Mouse (Mus musculus): ENCODE data around the gene Dph7.
"Not testable (repeated sequence)": the region's sequence is repeated elsewhere in the genome, so short reads cannot be mapped to it uniquely, and the experiment has no call there.

Dph7 gene

GRCm38 (mm10) chr2:24962304-24963000 lies at the start of gene Dph7:
Gene Dph7, plus strand, starts transcription at chr2:24962400.
- peak; percentile 70 for DNase-seq (ENCODE audit: low read depth, low spot score)

- DNase-seq (ENCODE audit: low read depth, low spot score) = no peak
Observed at GRCm38 (mm10) chr2:24912589-24912988, 49.6 kb upstream of the Dph7 start.

- no peak for DNase-seq (ENCODE audit: low read depth, low spot score)
Observed at GRCm38 (mm10) chr2:24914762-24915161, 47.4 kb upstream of the Dph7 start.

- DNase-seq (ENCODE audit: low read depth, low spot score) = peak; percentile 87
Observed at GRCm38 (mm10) chr2:24918930-24919838, 43.0 kb upstream of the Dph7 start, which contains the start of gene Ehmt1. Gene Ehmt1, minus strand, starts transcription at chr2:24919614.

GRCm38 (mm10) chr2:24919839-24920175 lies 42.4 kb upstream of the Dph7 start:
- DNase-seq (ENCODE audit: low read depth, low spot score) = no peak

- no peak for DNase-seq (ENCODE audit: low read depth, low spot score)
Observed at GRCm38 (mm10) chr2:24923561-24923960, 38.6 kb upstream of the Dph7 start.

- DNase-seq (ENCODE audit: low read depth, low spot score) = no peak
Observed at GRCm38 (mm10) chr2:24925284-24925683, 36.9 kb upstream of the Dph7 start.

GRCm38 (mm10) chr2:24926345-24926964 lies 35.7 kb upstream of the Dph7 start:
- DNase-seq (ENCODE audit: low read depth, low spot score) = no peak

GRCm38 (mm10) chr2:24926965-24927358 lies 35.2 kb upstream of the Dph7 start:
- no peak for DNase-seq (ENCODE audit: low read depth, low spot score)

- no peak for DNase-seq (ENCODE audit: low read depth, low spot score)
Observed at GRCm38 (mm10) chr2:24927810-24928479, 34.3 kb upstream of the Dph7 start.

GRCm38 (mm10) chr2:24929119-24929518 lies 33.1 kb upstream of the Dph7 start:
- DNase-seq (ENCODE audit: low read depth, low spot score) = no peak

- DNase-seq (ENCODE audit: low read depth, low spot score) = no peak
Observed at GRCm38 (mm10) chr2:24929593-24929992, 32.6 kb upstream of the Dph7 start.

GRCm38 (mm10) chr2:24934441-24934963 lies 27.7 kb upstream of the Dph7 start:
- DNase-seq (ENCODE audit: low read depth, low spot score) = no peak

- DNase-seq (ENCODE audit: low read depth, low spot score) = peak; percentile 80
Observed at GRCm38 (mm10) chr2:24935057-24935796, 27.0 kb upstream of the Dph7 start, which contains the start of gene Arrdc1. Gene Arrdc1, minus strand, starts transcription at chr2:24935252.

- no peak for DNase-seq (ENCODE audit: low read depth, low spot score)
Observed at GRCm38 (mm10) chr2:24942092-24942491, 20.1 kb upstream of the Dph7 start.

- DNase-seq (ENCODE audit: low read depth, low spot score) = not testable (repeated sequence)
Observed at GRCm38 (mm10) chr2:24944304-24944703, 17.9 kb upstream of the Dph7 start.

- DNase-seq (ENCODE audit: low read depth, low spot score) = peak; percentile 90
Observed at GRCm38 (mm10) chr2:24949421-24950188, 12.6 kb upstream of the Dph7 start, which contains the start of gene Zmynd19. Gene Zmynd19, plus strand, starts transcription at chr2:24949792.

GRCm38 (mm10) chr2:24950189-24950535 lies 12.0 kb upstream of the Dph7 start:
- DNase-seq (ENCODE audit: low read depth, low spot score) = no peak

- DNase-seq (ENCODE audit: low read depth, low spot score) = no peak
Observed at GRCm38 (mm10) chr2:24952537-24953055, 9.6 kb upstream of the Dph7 start.

GRCm38 (mm10) chr2:24960910-24961309 lies 1.3 kb upstream of the Dph7 start:
- DNase-seq (ENCODE audit: low read depth, low spot score) = no peak

All from retina, adult 2 months (tissue).